Mouse (Mus musculus): ENCODE results near the gene Plb1. TPM values are rescaled to one million over a fixed set of nuclear protein-coding genes. Genes with fewer than 3 reads are reported as not detected.

Gene Plb1
- under 1 TPM; 0.29 to 0.33 TPM for total RNA-seq (2021)
- long read RNA-seq, experiment 1: 0 reads
- long read RNA-seq, experiment 2: 0 reads

- no peak for DNase-seq (ENCODE audit: low spot score in 2 of 2)
Observed at GRCm38 (mm10) chr5:32232474-32232873, at the start of gene Plb1. Plb1 (plus strand) TSS chr5:32232708.

- DNase-seq (ENCODE audit: low spot score in 2 of 2): no peak
Observed at GRCm38 (mm10) chr5:32182885-32183629, 49.5 kb upstream of the Plb1 start.

- DNase-seq (ENCODE audit: low spot score in 2 of 2): no peak
Observed at GRCm38 (mm10) chr5:32187717-32188116, 44.8 kb upstream of the Plb1 start.

- DNase-seq (ENCODE audit: low spot score in 2 of 2): no peak
Observed at GRCm38 (mm10) chr5:32191259-32191658, 41.2 kb upstream of the Plb1 start.

DNA sequence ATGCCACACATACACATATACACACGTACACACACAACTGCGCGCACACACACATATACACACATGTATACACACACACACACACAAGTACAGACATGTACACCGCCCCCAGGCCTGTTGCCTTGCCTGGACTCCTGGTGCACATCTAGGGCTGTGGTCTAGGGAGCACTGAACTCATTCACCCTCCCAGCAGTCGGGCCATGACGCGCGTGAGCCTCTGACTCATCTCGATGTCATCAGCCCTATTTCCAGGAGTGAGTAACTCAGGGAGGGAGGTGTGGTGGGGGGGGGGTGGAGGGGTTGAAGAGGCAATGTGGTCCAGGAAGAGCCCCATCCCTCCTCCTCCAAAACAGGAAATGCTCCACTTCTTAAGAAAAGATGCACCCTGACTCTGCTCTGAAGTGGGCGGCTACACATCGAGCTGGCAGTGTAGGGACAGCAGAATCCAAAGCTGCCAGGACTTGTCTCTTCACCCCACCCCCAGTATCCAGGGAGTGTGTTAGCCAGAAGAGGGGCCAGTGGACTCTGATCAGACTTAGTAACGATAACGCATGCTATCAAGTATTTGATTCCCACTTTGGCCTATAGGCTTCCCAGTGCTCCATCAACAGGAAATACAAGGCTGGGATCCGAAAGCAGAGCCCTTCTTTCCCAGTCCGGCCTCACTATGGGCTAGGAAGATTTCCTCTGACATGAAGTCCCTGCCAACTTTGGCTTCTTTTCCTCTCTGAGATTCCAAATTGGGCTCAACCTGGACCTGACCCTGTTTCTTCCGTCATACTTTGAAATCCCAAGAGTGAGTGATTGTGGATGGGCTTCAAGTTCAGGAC is 40.3 kb upstream of the Plb1 start:
- peak in 1 of 2 experiments; percentile 42 for DNase-seq (ENCODE audit: low spot score in 2 of 2)

DNA sequence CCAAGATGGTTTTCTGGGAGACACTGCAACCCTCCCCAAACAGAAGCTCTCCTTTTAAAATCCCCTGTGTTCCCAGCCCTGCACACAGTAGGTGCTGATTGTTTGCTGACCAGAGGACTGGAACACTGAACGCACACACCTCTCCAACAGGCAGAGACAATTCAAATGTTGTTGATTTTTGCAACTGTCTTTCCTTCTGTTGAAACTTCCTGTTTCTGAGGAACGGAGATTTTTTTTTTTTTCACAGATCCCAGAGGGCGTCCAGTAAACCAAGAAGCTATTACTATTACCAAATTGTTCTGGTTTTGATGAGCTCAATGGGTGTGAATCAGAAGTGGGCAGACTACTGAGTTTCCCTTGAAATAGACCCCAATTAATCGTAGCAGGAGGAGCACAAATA is 38.3 kb upstream of the Plb1 start:
- no peak for DNase-seq (ENCODE audit: low spot score in 2 of 2)

DNA sequence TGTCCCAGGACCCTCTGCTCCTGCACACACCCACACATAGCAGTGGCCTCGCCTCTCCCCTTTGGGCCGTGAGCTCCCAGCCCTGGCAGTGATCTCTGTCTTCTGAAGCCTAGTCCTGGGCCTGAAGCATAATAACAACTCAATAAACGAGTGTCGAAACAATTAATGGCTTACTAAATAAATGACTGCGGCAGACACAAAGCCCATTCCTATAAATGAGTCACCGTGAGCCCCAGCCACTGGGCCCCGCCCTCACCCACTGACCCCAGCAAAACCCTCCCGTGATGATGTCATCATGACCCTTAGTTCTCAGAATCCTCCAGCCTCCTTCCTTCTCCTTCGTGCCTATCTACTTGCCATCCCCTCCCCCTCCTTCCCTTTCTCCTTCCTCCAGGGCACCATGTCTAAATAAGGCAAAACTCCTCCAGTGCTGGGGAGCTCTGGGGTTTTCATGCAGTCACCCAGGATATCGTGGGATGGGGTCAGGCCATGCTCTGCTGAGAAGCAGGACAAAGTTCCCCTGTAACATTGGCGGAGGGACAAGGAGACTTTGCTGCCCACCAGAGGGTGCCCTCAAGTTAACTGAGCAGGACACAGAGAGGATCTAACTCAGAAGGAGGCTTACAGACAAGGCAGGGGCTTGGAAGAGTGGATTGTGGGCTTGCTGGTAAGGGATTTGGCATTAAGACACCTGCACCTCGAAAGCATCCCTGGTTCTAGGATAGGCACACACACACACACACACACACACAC is 36.5 kb upstream of the Plb1 start:
- DNase-seq (ENCODE audit: low spot score in 2 of 2): no peak

GRCm38 (mm10) chr5:32197698-32198097 is 34.8 kb upstream of the Plb1 start:
- peak; percentile 95 to 98 for DNase-seq (ENCODE audit: low spot score in 2 of 2)

- DNase-seq (ENCODE audit: low spot score in 2 of 2): no peak
Observed at GRCm38 (mm10) chr5:32199136-32199535, 33.4 kb upstream of the Plb1 start.

DNA sequence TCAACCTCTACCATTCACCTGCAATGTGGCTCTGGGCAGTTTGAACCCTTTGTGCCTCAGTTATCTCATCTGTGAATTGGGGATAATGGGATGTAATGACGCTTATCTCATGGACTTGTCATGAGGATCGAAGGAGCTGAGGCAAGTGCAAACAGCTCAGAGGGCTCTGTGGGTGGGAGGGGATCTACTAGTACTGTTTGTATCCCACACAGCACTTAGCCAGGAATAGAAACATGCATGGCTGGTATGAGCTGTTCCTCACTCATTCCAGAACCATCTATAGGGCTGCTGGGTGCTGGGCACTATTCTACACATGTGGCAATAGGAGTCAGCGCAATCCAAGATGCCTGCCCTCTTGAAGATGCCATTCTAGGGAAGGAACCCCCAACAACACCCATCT is 32.9 kb upstream of the Plb1 start:
- no peak for DNase-seq (ENCODE audit: low spot score in 2 of 2)

DNA sequence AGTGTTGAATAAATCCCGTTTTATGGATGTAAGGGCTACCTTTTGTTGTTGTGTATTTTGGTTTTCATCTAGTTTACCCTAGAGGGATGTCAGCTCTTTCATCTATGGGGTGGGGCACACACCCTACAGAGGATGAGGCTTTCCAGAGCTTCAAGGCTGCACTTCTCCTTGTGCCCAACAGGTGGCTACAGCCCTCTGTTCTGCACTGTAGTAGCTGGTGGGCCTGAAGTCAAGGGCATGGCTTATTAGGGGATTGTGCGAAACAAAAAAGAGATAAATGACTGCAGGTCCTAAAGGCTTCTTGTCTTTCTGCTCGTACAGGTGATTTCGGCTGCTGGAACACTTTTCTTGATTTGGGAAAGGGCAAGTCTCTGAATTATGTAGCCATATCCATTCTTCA is 27.9 kb upstream of the Plb1 start:
- DNase-seq (ENCODE audit: low spot score in 2 of 2): no peak

DNA sequence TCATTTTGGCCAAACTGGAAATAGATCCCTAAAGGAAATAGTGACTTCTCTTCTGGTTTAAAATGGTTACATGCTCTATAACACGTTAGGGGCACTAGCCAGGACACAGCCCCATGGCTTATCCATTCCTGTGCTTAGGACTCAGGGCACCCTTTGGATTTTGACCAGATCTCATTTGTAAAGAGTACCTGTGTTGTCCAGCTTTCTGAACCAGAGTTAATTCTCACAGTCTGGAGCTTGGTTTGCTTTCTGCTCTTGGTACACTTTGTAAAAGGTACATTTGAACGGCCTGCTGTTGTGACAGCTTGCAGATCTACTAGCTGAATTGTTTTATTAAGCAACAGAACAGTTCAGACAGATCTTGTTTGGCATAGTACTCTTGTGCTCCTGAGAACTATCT is 25.8 kb upstream of the Plb1 start:
- DNase-seq (ENCODE audit: low spot score in 2 of 2): no peak

DNA sequence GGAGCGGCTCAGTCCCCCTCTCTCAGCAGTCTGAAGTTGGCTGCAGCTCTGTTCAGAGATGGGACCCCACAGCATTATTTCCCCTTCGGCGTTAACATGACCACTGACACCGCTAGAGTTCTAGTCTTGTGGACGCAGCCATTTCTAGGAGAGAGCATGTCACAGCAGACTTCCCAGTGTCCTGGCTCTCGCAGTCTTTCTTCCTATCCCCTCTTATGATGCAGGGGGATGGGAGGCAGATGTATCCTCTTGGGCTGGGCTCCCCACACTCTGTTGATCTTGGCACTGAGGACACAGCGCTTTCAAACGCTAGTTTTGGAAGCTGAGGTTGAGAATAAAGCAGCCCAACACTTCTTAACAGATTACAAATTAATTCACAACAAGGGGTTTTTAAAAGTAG is 24.0 kb upstream of the Plb1 start:
- no peak for DNase-seq (ENCODE audit: low spot score in 2 of 2)

GRCm38 (mm10) chr5:32211011-32211410 is 21.5 kb upstream of the Plb1 start:
- no peak for DNase-seq (ENCODE audit: low spot score in 2 of 2)

- no peak for DNase-seq (ENCODE audit: low spot score in 2 of 2)
Observed at GRCm38 (mm10) chr5:32213746-32214145, 18.8 kb upstream of the Plb1 start.

DNA sequence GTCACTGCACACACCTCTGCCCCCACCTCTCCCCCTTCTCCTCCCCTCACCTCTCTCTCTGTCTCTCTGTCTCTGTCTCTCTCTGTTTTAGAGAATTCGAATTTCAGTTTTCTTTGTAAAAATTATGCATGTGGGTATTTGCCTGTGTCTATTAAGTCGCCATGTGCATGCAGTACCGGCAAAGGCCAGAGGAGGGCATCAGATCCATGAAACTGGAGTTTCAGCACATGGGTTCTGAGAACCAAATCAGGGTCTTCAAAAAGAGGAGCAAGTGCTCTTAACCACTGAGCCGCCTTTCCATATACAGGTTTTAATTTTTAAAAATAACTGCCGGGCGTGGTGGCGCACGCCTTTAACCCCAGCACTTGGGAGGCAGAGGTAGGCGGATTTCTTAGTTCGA is 17.0 kb upstream of the Plb1 start:
- DNase-seq (ENCODE audit: low spot score in 2 of 2): peak; percentile 42 to 62

GRCm38 (mm10) chr5:32216465-32216864 is 16.0 kb upstream of the Plb1 start:
- no peak for DNase-seq (ENCODE audit: low spot score in 2 of 2)

DNA sequence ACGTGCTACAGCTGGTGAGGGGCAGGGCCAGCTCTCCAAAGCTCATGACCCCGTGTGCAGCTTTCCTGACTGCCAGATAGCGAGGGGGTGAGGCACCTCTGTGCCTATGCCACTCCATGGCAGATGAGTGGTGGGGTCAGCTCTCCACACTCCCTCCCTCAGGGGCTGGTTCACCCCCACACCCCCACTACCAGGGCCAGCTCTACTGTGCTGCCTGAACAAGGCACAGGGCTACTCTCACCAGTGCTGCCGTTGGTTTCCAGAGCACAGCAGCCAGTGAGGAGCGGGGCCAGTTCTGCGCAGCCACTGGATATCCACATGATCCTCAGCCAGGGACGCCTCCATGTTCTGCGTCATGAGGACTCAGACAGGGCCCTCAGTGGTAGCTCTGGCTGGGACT is 15.0 kb upstream of the Plb1 start:
- no peak for DNase-seq (ENCODE audit: low spot score in 2 of 2)

- no peak for DNase-seq (ENCODE audit: low spot score in 2 of 2)
Observed at GRCm38 (mm10) chr5:32230372-32230771, 2.1 kb upstream of the Plb1 start.

DNA sequence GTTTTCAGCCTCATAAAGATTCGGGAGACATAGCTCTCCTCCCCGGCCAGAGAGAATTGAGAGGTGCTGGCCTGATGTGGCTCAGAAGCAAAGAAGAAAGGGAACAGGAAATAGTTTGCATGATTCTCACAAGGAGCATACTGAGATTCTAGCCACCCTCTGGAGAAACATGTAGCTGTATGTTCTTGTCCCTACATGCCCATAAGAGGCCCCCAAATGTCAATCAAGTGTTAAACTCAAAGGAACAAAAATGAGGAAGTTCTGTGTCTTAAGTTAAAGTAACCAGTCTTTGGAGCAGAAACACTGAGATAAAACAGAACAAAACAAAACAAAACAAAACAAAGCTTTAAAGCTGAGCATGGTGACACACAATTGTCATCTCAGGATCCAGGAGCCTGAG is 6.8 kb downstream of the Plb1 start:
- DNase-seq (ENCODE audit: low spot score in 2 of 2): no peak

- DNase-seq (ENCODE audit: low spot score in 2 of 2): no peak
Observed at GRCm38 (mm10) chr5:32240741-32241140, 8.2 kb downstream of the Plb1 start.

Measured in adrenal gland, adult 18-20 months (tissue).